Mouse (Mus musculus) brain, embryonic 14.5 days (tissue): ENCODE results near the gene Gas2l2. TPM values are rescaled to one million over a fixed set of nuclear protein-coding genes. Genes with fewer than 3 reads are reported as not detected.

Source experiments
- DNase-seq: peaks from one replicate; pipeline ENCODE4 v3.0.0-alpha.2; 2011; ENCODE audit warnings: low read depth
- CTCF ChIP-seq: fragments of 200-500 bp; IDR thresholded peaks from 2 replicates; pipeline ENCODE4 v1.5.1; 2012; ENCODE audit warnings: inconsistent platforms, mild to moderate bottlenecking, moderate library complexity, borderline replicate concordance; ENCODE audit not compliant: insufficient read depth, insufficient read length; ENCODE audit errors: extremely low read depth
- POLR2A ChIP-seq: fragments of 200-500 bp; IDR thresholded peaks from 2 replicates; pipeline ENCODE4 v1.6.1; 2012; ENCODE audit warnings: mild to moderate bottlenecking, inconsistent platforms, borderline replicate concordance; ENCODE audit not compliant: poor library complexity, insufficient read depth, insufficient read length, severe bottlenecking; ENCODE audit errors: extremely low read depth
- polyA plus RNA-seq: library from polyadenylated mRNA; depleted of rRNA; stranded (reverse); fragments of >200 nt; gene quantifications from 2 replicates; pipeline ENCODE4 v1.2.3, GENCODE M21; 2012; rRNA removed

Gene Gas2l2
- 0.21 and 0.63 TPM in 2 replicates for polyA plus RNA-seq

DNA sequence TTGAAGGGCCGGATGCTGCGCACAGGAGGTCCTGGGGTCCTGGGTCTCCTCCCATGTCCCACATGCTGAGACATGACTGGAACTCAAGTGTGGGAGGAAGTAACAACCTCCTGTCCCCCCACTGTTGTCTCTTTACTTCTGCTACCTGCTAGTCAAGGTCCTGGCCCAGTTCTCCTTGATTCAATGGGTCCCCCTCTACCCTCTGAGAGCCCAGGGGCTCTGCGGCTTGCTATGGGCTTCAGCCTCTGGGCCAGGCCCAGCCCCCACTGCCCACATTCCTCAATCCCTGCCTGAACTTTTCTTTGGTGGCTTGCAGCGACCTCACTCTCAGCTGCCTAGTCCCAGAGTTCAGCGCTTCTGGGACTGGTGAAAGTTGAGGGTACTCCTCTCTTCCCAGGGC lies at the start of gene Gas2l2:
Gene Gas2l2 (minus strand): TSS at position 101 of the 400 bp plus-strand sequence.
- no peak for DNase-seq
- TF ChIP-seq POLR2A (no peak), CTCF (no peak)

DNA sequence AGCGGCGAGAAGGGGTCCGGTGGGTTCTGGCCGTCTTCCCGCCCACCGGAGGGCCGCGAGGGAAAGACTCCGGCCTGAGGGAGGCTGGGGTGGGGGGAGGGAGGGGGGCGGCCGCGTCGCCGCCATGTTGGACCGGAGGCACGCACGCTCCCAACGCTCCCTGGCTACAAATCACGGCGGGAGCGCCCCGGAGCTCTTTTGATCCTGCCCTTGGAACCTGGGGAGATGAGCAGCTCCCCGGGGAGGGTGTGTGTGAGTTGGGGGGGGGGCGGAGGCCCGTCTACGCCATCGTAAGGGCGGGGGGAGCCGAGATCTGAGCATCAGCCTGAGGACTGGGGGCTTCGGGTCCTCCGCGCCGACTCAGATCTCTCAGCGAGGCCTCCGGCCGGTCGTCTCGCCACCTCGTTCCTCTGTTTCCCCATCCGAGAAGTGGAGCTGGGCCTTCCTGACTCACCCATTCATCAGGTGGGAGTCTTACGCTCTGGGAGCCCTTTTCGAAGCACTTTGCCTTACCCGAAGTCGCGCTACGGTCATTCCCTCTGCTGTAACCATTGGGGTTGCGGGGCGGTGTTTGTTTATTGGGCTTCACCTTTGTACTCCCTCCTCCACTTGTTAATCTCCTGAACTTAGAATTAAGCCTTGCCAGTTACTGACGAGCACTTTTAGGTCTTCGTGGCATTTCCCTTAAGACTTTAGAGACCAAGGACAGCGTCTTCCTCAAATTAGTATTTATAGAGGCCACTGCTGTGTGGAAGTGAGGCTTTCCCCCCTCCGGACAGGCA lies 44.2 kb upstream of the Gas2l2 start:
- TF ChIP-seq CTCF (no peak), POLR2A (no peak)
- DNase-seq = no peak

DNA sequence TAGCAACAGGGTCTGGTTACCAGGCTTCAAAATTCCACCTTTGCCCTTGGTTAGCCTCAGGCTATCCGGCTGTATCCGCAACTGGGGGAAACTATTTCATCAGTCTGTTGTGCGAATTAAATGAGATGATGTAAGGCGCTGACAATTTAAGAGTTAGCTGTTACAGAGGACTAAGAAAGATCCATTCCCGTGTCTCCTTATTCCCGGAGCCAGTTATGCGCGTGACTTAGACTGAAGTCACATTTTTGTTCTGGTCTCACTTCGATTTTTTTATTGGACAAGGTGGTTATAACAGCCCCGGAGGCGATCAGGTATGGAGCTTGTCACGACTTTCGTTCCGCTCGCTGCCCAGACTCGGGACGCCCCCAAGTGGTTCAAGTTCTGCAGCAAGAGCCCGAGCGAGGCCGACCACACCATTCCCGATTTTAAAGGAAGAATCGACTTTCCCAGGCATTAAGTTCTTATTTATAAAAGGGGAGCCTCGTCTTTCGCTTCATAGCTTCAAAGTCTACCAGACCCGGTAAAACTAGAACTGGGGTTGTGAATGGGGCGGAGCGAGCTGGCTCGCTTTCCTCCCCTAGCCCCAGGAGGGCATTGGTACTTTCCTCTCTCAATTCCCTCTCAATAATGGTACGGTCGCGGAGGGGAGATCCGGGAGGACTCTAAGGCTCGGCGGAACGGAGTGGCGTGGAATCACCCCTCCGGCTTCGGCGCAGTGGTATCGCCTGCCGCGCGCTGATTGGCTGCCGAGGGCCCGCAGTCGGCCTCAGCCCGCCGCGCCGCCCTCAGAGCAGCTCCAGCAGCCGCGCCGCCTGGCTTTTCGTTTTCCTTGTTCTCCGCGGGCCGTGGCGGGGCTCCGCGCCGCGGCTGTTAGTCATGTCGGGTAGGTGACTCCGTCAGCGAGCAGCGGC lies 43.3 kb upstream of the Gas2l2 start, which contains the start of gene Taf15:
Gene Taf15 (plus strand): TSS at position 763 of the 911 bp plus-strand sequence.
- peak; percentile 93 for TF ChIP-seq POLR2A
- peak; percentile 62 for TF ChIP-seq CTCF
- peak; percentile 100 for DNase-seq

DNA sequence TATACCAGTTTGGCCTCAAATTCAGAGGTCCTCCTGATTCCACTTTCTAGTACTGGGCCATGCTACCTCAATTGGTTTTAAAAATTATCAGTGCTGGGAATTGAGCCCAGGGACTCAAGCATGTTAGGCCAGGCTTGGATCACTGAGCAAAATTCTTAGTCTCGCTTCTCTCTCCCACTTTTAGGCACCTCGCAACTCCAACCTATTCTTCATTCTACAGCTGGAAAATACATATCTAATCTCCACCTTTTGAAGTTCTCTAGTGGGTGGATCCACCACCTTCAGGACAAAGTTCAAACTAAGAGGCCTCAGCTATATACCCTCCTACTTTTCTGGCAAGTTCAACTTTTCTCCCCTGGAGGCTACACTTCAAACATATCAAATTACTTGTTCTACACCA lies 42.5 kb upstream of the Gas2l2 start:
- TF ChIP-seq POLR2A (no peak), CTCF (no peak)
- DNase-seq = no peak

DNA sequence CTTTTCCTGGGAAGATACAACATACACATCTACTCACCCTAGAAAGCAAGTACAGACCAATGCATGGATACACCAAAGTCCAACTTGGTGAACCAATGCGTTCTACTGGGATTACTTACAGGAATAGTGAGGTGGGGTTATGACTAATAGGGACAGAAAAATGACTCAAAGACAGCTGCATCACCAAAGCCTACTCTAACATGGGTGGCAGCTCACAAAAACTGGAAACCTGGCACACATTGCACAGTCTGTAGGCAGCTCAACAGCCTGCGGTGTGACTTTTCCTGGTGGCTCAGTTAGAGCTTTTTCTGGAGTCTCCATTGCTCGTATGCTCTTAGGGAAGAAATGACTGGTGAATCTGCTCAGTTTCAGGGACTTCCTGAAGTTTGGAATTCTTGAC lies 39.5 kb upstream of the Gas2l2 start:
- no peak for DNase-seq
- TF ChIP-seq CTCF (no peak), POLR2A (no peak)

DNA sequence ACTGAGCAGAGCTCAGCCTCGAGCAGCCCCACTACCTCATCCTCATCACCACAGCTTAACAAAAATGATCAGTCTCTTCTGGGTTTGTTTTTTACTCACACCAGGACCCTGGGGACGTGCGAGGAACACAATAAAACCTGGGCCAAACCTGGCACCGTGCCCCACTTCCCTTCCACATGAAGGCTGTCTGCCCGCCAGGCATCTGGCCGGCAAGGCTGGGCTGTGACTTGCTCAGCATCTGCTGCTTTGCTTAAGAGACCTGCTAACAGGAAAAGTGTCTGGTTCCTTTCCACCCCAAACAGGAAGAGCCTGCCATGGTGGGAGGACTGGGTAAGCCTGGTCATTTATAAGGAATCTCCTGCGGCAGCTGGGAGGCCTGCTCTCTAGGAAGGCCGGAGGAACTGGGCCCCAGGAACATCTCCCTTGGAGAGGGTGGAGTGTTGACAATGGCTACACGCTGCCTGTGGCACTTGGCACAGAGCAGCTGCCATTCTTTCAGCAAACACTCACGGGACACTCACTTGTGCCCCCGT lies 37.9 kb upstream of the Gas2l2 start:
- no peak for TF ChIP-seq CTCF
- no peak for TF ChIP-seq POLR2A
- DNase-seq = peak; percentile 85

DNA sequence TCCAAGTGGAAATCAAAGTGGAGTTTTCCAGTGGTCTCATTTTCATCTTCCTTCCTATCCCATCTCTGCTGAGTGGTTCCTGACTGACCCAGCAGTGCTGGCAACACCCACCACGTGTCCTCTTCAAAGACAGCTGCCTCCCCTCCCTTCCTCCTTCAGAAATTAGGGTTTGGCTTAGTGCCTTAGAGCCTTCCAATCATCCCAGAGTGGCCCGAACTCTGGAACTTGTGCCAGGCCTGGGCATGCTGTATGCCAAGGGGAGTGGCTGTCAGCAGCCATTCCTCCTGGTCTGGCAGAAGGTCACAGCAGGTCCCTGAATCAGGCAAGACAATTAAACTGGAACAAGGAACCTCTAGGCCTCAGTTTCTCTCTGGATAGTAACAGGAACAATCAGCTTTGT lies 36.7 kb upstream of the Gas2l2 start:
- peak; percentile 68 for DNase-seq
- TF ChIP-seq CTCF = no peak
- TF ChIP-seq POLR2A = no peak

DNA sequence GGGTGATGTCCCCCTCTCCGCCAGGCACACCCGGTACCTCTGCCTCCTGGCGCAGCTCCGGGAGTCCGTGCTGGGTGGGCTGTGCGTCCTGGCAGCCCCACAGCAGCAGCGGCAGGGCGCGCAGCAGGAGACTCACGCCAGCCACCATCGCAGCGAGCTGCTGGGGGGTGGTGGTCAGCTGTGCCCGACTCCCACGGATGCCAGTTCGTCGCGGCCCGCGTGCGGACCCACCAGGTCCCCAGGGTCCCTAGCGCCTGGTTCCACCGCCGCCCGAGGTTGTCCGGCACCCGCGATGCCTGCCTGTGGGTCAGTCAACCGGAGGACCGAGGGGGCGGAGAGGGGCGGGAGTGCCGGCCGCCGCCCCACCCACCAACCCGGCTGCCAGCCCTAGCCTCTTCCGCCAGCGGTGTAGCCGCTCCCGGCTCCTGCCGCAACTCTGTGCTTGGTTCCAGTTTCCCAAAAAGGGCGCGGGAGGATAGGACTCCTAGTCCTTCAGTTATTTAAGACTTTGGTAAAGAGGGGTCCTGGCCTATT lies 33.5 kb upstream of the Gas2l2 start, which contains the start of gene Mmp28:
Gene Mmp28 (minus strand): TSS at position 361 of the 534 bp plus-strand sequence.
- peak; percentile 19 for DNase-seq
- TF ChIP-seq CTCF = no peak

DNA sequence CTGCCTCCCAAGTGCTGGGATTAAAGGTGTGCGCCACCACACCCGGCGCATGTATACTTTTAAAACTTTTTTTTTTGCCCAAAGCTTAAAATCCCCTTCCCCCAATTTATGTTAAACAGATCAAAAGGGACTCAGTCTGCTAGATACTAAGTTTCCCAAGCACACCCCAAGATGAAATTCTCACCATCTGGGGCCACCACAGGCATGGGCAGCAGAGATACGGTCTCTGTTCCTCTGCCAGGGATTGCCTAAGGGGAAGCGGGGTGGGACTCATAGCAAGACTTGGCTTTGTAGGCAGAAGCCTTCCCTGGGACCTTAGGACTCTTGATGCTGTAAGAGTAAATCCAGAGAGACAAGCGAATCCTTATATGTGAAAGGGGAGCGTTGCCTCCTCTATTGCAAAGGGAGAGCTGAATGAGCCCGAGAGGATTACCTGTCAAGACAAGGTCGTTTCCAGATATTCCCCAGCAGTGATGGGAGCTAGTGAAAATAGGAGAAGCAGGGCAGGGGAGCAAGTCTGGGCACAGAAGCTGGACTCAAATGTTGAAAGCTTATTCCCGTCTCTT lies 32.3 kb upstream of the Gas2l2 start:
- TF ChIP-seq POLR2A = no peak
- TF ChIP-seq CTCF = no peak
- no peak for DNase-seq

DNA sequence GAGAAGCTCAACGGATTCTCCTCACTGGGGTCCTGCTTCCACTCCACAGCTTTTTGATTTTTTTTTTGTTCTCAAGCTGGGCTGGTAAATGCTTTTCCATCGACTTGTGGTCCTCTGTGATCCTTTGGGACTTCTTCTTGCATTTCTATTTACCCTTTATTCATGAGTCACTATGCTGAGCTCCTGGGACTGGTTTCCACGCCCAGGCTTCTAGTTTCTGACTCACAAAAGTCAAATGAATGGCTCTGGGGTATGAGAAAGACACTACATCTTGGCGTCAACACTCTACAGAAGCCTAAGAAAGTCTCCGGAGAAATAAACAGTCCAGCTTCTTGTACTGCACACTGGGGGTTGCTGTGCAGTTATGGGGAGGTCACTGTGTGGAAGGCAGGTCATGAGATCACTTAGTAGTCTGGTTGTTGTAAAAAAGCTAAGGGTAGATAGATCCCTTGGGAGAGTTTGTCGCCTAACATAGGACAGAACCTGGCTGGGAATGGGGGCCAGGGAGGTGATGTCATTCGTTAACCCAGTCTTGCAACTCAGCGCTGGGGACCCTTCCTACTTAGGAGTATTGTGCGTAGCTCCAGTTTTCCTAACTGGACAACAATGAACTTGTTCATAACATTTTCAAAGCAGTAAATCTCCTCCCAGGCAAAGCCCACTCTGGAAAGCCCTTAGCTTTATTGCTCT lies 28.8 kb upstream of the Gas2l2 start:
- DNase-seq = no peak
- TF ChIP-seq POLR2A = no peak
- no peak for TF ChIP-seq CTCF

DNA sequence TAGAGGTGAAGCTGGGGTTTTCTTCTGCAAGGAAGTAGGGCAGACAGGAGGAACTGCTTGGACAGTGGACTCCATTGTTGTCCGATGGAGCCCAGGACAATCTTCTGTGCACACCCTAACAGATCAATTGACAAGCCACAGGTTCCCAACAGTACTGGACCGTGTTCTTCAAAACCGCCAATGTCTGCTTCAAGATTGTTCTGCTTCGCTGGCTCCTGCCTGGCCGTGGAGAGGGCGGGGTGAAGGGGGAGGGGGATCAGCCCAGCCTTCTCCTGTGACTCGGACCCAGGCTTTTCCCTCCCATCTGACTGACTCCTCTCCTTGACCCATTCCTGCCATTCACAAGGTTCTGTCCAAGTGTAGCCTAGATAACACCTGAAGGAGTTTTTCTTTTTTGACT lies 28.0 kb upstream of the Gas2l2 start:
- no peak for TF ChIP-seq POLR2A
- no peak for TF ChIP-seq CTCF

DNA sequence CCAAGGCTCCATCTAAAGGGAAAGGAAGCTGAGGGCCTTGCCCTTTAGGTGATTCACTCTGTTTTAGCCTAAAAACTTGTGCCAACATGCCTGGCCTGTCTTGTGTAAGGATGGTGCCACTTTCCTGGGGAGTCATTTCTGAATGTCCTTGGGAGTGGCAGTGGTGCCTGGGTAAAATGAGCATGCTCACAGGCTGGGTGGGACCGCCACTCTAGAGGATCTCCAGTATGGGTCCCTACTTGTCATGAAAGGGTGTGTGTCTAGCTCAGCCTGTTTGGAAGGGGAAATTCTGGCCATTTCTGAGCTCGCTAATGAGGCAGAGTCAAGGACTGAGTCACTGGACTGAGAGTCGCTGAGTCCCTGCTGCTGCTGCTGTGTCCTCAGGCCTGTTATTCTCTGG lies 26.4 kb upstream of the Gas2l2 start:
- no peak for TF ChIP-seq POLR2A
- no peak for TF ChIP-seq CTCF
- DNase-seq = no peak

More for the DNA sequence above, 28.0 kb upstream of the Gas2l2 start:
- DNase-seq = no peak
